Mouse (Mus musculus): Measurements from ENCODE around the gene Rin2. TPM values are rescaled to one million over a fixed set of nuclear protein-coding genes. Genes with fewer than 3 reads are reported as not detected.

Gene Rin2
- polyA plus RNA-seq, 1 experiment from 2014 or later, result 16.2 TPM

- DNase-seq (ENCODE audit: low spot score), result no peak
- 7% methylated on average over 3 of the region's 3 CpGs for WGBS
- Histone ChIP-seq H3K27me3 (replicated peaks; ENCODE audit: low read depth, poor library complexity, severe bottlenecking) (no peaks in the 10 kb centered on the region), H3K36me3 (replicated peaks) (no peaks in the 10 kb centered on the region), H3K4me1 (peaks cover 41% of the 10 kb centered on the region), H3K4me3 (peak overlapping the region; percentile 57), H3K9me3 (no peaks in the 10 kb centered on the region), H3K27ac (replicated peaks) (peak overlapping the region; percentile 87)
Measured at GRCm38 (mm10) chr2:145786618-145786932, 111.6 kb downstream of the Rin2 start.

DNA sequence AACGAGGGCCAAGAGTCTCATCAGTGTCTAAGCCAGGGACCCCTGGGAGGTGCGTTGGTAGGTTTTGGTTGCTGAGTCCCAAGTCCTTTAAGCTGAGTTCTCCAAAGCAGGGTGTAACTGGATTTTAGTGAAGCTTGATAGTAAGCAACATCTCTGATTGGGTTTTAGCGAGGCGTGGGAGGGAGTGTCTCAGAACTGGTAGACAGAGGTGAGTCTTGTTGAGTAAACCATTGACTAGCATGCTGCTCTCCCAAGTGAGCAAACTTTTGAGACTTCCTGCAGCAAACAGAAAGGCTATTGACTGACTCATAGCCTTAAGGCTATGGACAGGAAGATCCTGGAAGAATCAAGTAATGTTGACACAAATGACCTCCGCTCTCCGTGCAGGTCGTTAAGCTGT, 112.5 kb downstream of the Rin2 start:
- Histone ChIP-seq H3K27ac (replicated peaks) (no peak overlapping the region), H3K4me1 (peaks cover 41% of the 10 kb centered on the region), H3K9me3 (no peaks in the 10 kb centered on the region), H3K36me3 (replicated peaks) (no peaks in the 10 kb centered on the region), H3K4me3 (peak overlapping the region; percentile 9; the same call in 1 of the 2 replicates), H3K27me3 (replicated peaks; ENCODE audit: low read depth, poor library complexity, severe bottlenecking) (no peaks in the 10 kb centered on the region)
- WGBS, result 32% methylated on average over 7 of the region's 7 CpGs
- DNase-seq (ENCODE audit: low spot score), result no peak

GRCm38 (mm10) chr2:145788562-145789346, 113.7 kb downstream of the Rin2 start:
- Histone ChIP-seq H3K4me1 (peaks cover 38% of the 10 kb centered on the region), H3K27me3 (replicated peaks; ENCODE audit: low read depth, poor library complexity, severe bottlenecking) (no peaks in the 10 kb centered on the region), H3K36me3 (replicated peaks) (no peaks in the 10 kb centered on the region), H3K4me3 (no peak overlapping the region), H3K27ac (replicated peaks) (no peak overlapping the region), H3K9me3 (no peaks in the 10 kb centered on the region)
- 90% methylated on average over 3 of the region's 3 CpGs for WGBS
- no peak for DNase-seq (ENCODE audit: low spot score)

DNA sequence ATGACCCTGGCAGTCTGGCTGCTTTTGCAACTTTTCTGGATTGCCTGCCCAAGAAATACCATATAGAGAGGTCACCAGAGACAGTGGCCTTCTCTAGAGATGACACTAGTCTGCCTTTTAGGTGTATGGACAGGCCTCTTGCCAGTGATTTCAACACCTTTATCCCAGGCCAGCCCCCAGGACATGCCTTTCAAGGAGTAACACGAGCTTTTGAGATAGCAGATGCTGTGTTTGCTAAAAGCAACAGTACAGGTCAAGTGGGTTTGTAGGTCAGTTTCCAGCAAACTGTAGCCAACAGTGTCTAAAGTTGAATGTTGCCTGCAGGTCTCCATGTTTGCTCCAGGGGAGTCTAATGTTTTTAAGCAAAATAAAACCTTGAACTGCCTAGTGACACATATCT, 118.7 kb downstream of the Rin2 start:
- 57% methylated on average over 1 of the region's 1 CpGs for WGBS
- Histone ChIP-seq H3K36me3 (replicated peaks) (no peaks in the 10 kb centered on the region), H3K4me3 (no peak overlapping the region), H3K4me1 (peaks cover 6% of the 10 kb centered on the region; the same call in 1 of the 2 replicates), H3K27me3 (replicated peaks; ENCODE audit: low read depth, poor library complexity, severe bottlenecking) (no peaks in the 10 kb centered on the region), H3K9me3 (no peaks in the 10 kb centered on the region), H3K27ac (replicated peaks) (no peak overlapping the region)
- no peak for DNase-seq (ENCODE audit: low spot score)

- no peak overlapping the region for H3K27ac ChIP-seq (replicated peaks)
- no peaks in the 10 kb centered on the region for H3K9me3 ChIP-seq
- no peaks in the 10 kb centered on the region for H3K36me3 ChIP-seq (replicated peaks)
- 35% methylated on average over 5 of the region's 5 CpGs for WGBS
- DNase-seq (ENCODE audit: low spot score), result peak; percentile 53
- no peaks in the 10 kb centered on the region for H3K27me3 ChIP-seq (replicated peaks; ENCODE audit: low read depth, poor library complexity, severe bottlenecking)
- peaks cover 6% of the 10 kb centered on the region; the same call in 1 of the 2 replicates for H3K4me1 ChIP-seq
- H3K4me3 ChIP-seq, result no peak overlapping the region
Measured at GRCm38 (mm10) chr2:145794318-145794954, 119.4 kb downstream of the Rin2 start.

DNA sequence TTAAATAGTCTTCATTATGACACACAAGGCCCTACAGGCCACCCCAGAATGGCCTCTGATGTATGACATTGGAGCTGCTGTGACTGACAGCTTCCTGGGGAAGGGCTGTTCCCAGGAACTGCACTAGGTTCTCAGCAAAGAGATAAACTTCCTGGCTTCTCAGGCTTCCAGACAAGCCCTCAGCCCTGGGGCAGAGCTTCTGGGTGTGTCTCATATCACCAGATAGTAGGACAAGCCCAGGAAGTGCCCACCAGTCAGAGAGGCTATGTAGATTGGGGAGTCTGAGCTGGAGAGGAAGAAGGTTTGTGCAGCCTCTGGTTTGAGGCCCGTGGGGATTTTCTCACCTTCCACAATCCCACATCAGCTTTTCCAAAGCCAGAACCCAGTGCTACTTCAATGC, 122.8 kb downstream of the Rin2 start:
- Histone ChIP-seq H3K4me1 (peaks cover 9% of the 10 kb centered on the region; the same call in 1 of the 2 replicates), H3K27ac (replicated peaks) (no peak overlapping the region), H3K9me3 (no peaks in the 10 kb centered on the region), H3K36me3 (replicated peaks) (no peaks in the 10 kb centered on the region), H3K27me3 (replicated peaks; ENCODE audit: low read depth, poor library complexity, severe bottlenecking) (no peaks in the 10 kb centered on the region), H3K4me3 (no peak overlapping the region)
- DNase-seq (ENCODE audit: low spot score), result no peak
- WGBS, result 76% methylated on average over 1 of the region's 1 CpGs

DNA sequence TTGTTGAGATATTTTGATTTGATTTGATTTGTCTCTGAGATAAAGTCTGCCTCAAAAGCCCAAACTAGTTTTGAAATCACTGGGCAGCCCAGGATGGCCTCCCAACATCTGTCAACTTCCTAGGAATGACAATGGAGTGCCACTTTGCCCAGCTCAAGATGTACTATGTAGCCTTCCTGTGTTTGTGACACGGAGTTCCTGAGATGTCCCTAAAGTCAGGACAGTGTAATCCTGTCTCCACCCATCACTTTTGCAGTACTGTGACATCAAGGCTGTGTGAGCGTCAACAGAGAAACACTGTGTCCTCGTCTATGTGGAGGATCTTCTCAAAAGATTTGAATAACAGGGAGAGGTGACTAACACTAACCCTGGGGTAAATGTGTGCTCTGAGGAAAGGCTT, 123.9 kb downstream of the Rin2 start:
- 0 out of 2 replicates have a peak, but pooled peaks cover 3% of the 10 kb centered on the region for H3K36me3 ChIP-seq (replicated peaks)
- no peak overlapping the region for H3K27ac ChIP-seq (replicated peaks)
- no peaks in the 10 kb centered on the region for H3K9me3 ChIP-seq
- no peak overlapping the region for H3K4me3 ChIP-seq
- H3K4me1 ChIP-seq, result peaks cover 9% of the 10 kb centered on the region; the same call in 1 of the 2 replicates
- H3K27me3 ChIP-seq (replicated peaks; ENCODE audit: low read depth, poor library complexity, severe bottlenecking), result no peaks in the 10 kb centered on the region
- WGBS, result 79% methylated on average over 3 of the region's 3 CpGs
- no peak for DNase-seq (ENCODE audit: low spot score)

GRCm38 (mm10) chr2:145801322-145802052, 126.5 kb downstream of the Rin2 start:
- H3K4me3 ChIP-seq, result no peak overlapping the region
- no peaks in the 10 kb centered on the region for H3K27me3 ChIP-seq (replicated peaks; ENCODE audit: low read depth, poor library complexity, severe bottlenecking)
- DNase-seq (ENCODE audit: low spot score), result no peak
- no peak overlapping the region for H3K27ac ChIP-seq (replicated peaks)
- H3K9me3 ChIP-seq, result 0 out of 2 replicates have a peak, but pooled peaks cover 7% of the 10 kb centered on the region
- peaks cover 8% of the 10 kb centered on the region for H3K36me3 ChIP-seq (replicated peaks)
- 0 out of 2 replicates have a peak, but pooled peaks cover 3% of the 10 kb centered on the region for H3K4me1 ChIP-seq
- WGBS, result 74% methylated on average over 9 of the region's 9 CpGs

DNA sequence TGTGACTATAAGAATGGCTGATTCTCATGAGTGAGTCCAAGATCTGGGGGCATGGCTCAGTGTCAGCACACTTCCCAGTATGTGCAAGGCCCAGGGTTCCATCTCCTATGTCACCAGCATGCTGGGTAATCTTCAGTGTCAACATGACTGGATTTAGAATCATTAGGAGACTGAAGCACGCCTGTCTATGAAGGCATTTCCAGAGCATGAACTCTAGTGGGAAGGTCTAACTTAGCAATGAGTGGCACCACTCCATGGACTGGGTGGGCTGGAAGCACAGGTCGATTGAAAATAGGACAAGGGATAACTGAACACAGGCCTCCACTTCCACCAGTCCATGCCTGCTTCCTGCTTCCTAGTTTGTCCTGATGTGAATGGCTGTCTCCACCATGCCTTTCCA, 127.6 kb downstream of the Rin2 start:
- Histone ChIP-seq H3K4me1 (0 out of 2 replicates have a peak, but pooled peaks cover 3% of the 10 kb centered on the region), H3K4me3 (no peak overlapping the region), H3K27me3 (replicated peaks; ENCODE audit: low read depth, poor library complexity, severe bottlenecking) (no peaks in the 10 kb centered on the region), H3K27ac (replicated peaks) (no peak overlapping the region), H3K9me3 (0 out of 2 replicates have a peak, but pooled peaks cover 7% of the 10 kb centered on the region), H3K36me3 (replicated peaks) (peaks cover 8% of the 10 kb centered on the region)
- 79% methylated on average over 2 of the region's 2 CpGs for WGBS
- DNase-seq (ENCODE audit: low spot score), result no peak

- Histone ChIP-seq H3K27me3 (replicated peaks; ENCODE audit: low read depth, poor library complexity, severe bottlenecking) (no peaks in the 10 kb centered on the region), H3K4me1 (0 out of 2 replicates have a peak, but pooled peaks cover 3% of the 10 kb centered on the region), H3K36me3 (replicated peaks) (peaks cover 8% of the 10 kb centered on the region), H3K4me3 (no peak overlapping the region), H3K9me3 (0 out of 2 replicates have a peak, but pooled peaks cover 7% of the 10 kb centered on the region), H3K27ac (replicated peaks) (no peak overlapping the region)
- no peak for DNase-seq (ENCODE audit: low spot score)
- 91% methylated on average over 10 of the region's 10 CpGs for WGBS
Measured at GRCm38 (mm10) chr2:145803822-145804342, 128.9 kb downstream of the Rin2 start.

DNA sequence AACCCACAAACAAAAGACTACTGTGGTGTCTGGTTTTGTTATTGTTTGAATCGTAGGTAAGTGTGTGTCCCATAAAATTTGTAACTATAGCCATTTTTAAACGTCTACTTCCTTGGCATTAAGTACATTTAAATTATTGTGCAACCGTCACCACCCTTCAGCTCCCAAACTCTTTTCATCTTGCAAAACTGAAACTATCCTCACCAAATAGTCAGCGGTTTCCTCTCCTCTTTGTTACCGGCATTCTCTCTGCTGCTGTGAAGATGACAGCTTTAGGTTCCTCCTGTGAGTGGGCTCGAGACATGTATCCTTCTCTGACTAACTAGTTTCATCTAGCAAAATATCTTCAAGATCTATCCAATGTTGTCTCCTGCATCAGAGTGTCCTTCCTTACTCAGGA, 129.5 kb downstream of the Rin2 start:
- DNase-seq (ENCODE audit: low spot score), result no peak
- Histone ChIP-seq H3K27ac (replicated peaks) (no peak overlapping the region), H3K27me3 (replicated peaks; ENCODE audit: low read depth, poor library complexity, severe bottlenecking) (no peaks in the 10 kb centered on the region), H3K4me1 (0 out of 2 replicates have a peak, but pooled peaks cover 3% of the 10 kb centered on the region), H3K9me3 (0 out of 2 replicates have a peak, but pooled peaks cover 7% of the 10 kb centered on the region), H3K36me3 (replicated peaks) (peaks cover 8% of the 10 kb centered on the region), H3K4me3 (no peak overlapping the region)
- WGBS, result 91% methylated on average over 6 of the region's 6 CpGs

- Histone ChIP-seq H3K4me1 (no peaks in the 10 kb centered on the region), H3K36me3 (replicated peaks) (peaks cover 8% of the 10 kb centered on the region), H3K27ac (replicated peaks) (no peak overlapping the region), H3K4me3 (no peak overlapping the region), H3K9me3 (0 out of 2 replicates have a peak, but pooled peaks cover 7% of the 10 kb centered on the region), H3K27me3 (replicated peaks; ENCODE audit: low read depth, poor library complexity, severe bottlenecking) (no peaks in the 10 kb centered on the region)
- no peak for DNase-seq (ENCODE audit: low spot score)
- 67% methylated on average over 2 of the region's 2 CpGs for WGBS
Measured at GRCm38 (mm10) chr2:145807276-145807675, 132.3 kb downstream of the Rin2 start.

All from embryonic facial prominence, embryonic 10.5 days (tissue).